Mouse (Mus musculus): ENCODE measurements around the gene Chrm5. TPM values are rescaled to one million over a fixed set of nuclear protein-coding genes. Genes with fewer than 3 reads are reported as not detected.

Chrm5 gene
- polyA plus RNA-seq, 1 experiment: not detected

- no peak for TF ChIP-seq CTCF (IDR thresholded peaks at IDR 0.05; ENCODE audit: borderline replicate concordance, insufficient read depth, low read length)
- no peak for TF ChIP-seq POLR2A (IDR thresholded peaks at IDR 0.05; ENCODE audit: low read depth, low read length)
- no peak overlapping the region for H3K27ac ChIP-seq (ENCODE audit: insufficient read depth, low read length)
- H3K4me1 ChIP-seq (ENCODE audit: control insufficient read depth, insufficient read depth, low read length): no peaks in the 10 kb centered on the region
- H3K4me3 ChIP-seq (ENCODE audit: insufficient read depth, low read length): no peak overlapping the region
Measured at GRCm38 (mm10) chr2:112482533-112483333, 2.2 kb upstream of the Chrm5 start.

GRCm38 (mm10) chr2:112481564-112481963 is 995 bp upstream of the Chrm5 start:
- Histone ChIP-seq H3K4me1 (ENCODE audit: control insufficient read depth, insufficient read depth, low read length) (no peaks in the 10 kb centered on the region), H3K27ac (ENCODE audit: insufficient read depth, low read length) (no peak overlapping the region), H3K4me3 (ENCODE audit: insufficient read depth, low read length) (no peak overlapping the region)
- TF ChIP-seq POLR2A (IDR thresholded peaks at IDR 0.05; ENCODE audit: low read depth, low read length) (no peak), CTCF (IDR thresholded peaks at IDR 0.05; ENCODE audit: borderline replicate concordance, insufficient read depth, low read length) (no peak)

- H3K4me3 ChIP-seq (ENCODE audit: insufficient read depth, low read length): no peak overlapping the region
- TF ChIP-seq POLR2A (IDR thresholded peaks at IDR 0.05; ENCODE audit: low read depth, low read length) (no peak), CTCF (IDR thresholded peaks at IDR 0.05; ENCODE audit: borderline replicate concordance, insufficient read depth, low read length) (no peak)
- H3K4me1 ChIP-seq (ENCODE audit: control insufficient read depth, insufficient read depth, low read length): no peaks in the 10 kb centered on the region
- no peak overlapping the region for H3K27ac ChIP-seq (ENCODE audit: insufficient read depth, low read length)
Measured at GRCm38 (mm10) chr2:112476554-112476953, 4.0 kb downstream of the Chrm5 start.

- no peak overlapping the region for H3K4me3 ChIP-seq (ENCODE audit: insufficient read depth, low read length)
- TF ChIP-seq CTCF (IDR thresholded peaks at IDR 0.05; ENCODE audit: borderline replicate concordance, insufficient read depth, low read length): no peak
- TF ChIP-seq POLR2A (IDR thresholded peaks at IDR 0.05; ENCODE audit: low read depth, low read length): no peak
- H3K4me1 ChIP-seq (ENCODE audit: control insufficient read depth, insufficient read depth, low read length): no peaks in the 10 kb centered on the region
- H3K27ac ChIP-seq (ENCODE audit: insufficient read depth, low read length): no peak overlapping the region
Measured at GRCm38 (mm10) chr2:112474997-112475724, 5.4 kb downstream of the Chrm5 start.

GRCm38 (mm10) chr2:112472076-112472475 is 8.5 kb downstream of the Chrm5 start:
- no peak overlapping the region for H3K4me3 ChIP-seq (ENCODE audit: insufficient read depth, low read length)

GRCm38 (mm10) chr2:112470961-112471381 is 9.6 kb downstream of the Chrm5 start:
- TF ChIP-seq CTCF (IDR thresholded peaks at IDR 0.05; ENCODE audit: borderline replicate concordance, insufficient read depth, low read length): no peak
- no peak for TF ChIP-seq POLR2A (IDR thresholded peaks at IDR 0.05; ENCODE audit: low read depth, low read length)
- no peaks in the 10 kb centered on the region for H3K4me1 ChIP-seq (ENCODE audit: control insufficient read depth, insufficient read depth, low read length)
- H3K27ac ChIP-seq (ENCODE audit: insufficient read depth, low read length): no peak overlapping the region
- H3K4me3 ChIP-seq (ENCODE audit: insufficient read depth, low read length): no peak overlapping the region

More at GRCm38 (mm10) chr2:112472076-112472475, 8.5 kb downstream of the Chrm5 start:
- Histone ChIP-seq H3K27ac (ENCODE audit: insufficient read depth, low read length) (no peak overlapping the region), H3K4me1 (ENCODE audit: control insufficient read depth, insufficient read depth, low read length) (no peaks in the 10 kb centered on the region)
- TF ChIP-seq CTCF (IDR thresholded peaks at IDR 0.05; ENCODE audit: borderline replicate concordance, insufficient read depth, low read length) (no peak), POLR2A (IDR thresholded peaks at IDR 0.05; ENCODE audit: low read depth, low read length) (no peak)

- Histone ChIP-seq H3K4me1 (ENCODE audit: control insufficient read depth, insufficient read depth, low read length) (no peaks in the 10 kb centered on the region), H3K4me3 (ENCODE audit: insufficient read depth, low read length) (no peak overlapping the region), H3K27ac (ENCODE audit: insufficient read depth, low read length) (no peak overlapping the region)
- TF ChIP-seq CTCF (IDR thresholded peaks at IDR 0.05; ENCODE audit: borderline replicate concordance, insufficient read depth, low read length) (no peak), POLR2A (IDR thresholded peaks at IDR 0.05; ENCODE audit: low read depth, low read length) (no peak)
Measured at GRCm38 (mm10) chr2:112469542-112469941, 11.0 kb downstream of the Chrm5 start.

- TF ChIP-seq CTCF (IDR thresholded peaks at IDR 0.05; ENCODE audit: borderline replicate concordance, insufficient read depth, low read length) (no peak), POLR2A (IDR thresholded peaks at IDR 0.05; ENCODE audit: low read depth, low read length) (no peak)
- Histone ChIP-seq H3K4me1 (ENCODE audit: control insufficient read depth, insufficient read depth, low read length) (no peaks in the 10 kb centered on the region), H3K4me3 (ENCODE audit: insufficient read depth, low read length) (no peak overlapping the region), H3K27ac (ENCODE audit: insufficient read depth, low read length) (no peak overlapping the region)
Measured at GRCm38 (mm10) chr2:112460557-112460956, 20.0 kb downstream of the Chrm5 start.

- Histone ChIP-seq H3K27ac (ENCODE audit: insufficient read depth, low read length) (peak within 1 kb of the TSS; percentile 62), H3K4me1 (ENCODE audit: control insufficient read depth, insufficient read depth, low read length) (no peaks in the 10 kb centered on the region), H3K4me3 (ENCODE audit: insufficient read depth, low read length) (peak within 1 kb of the TSS; percentile 97)
- no peak for TF ChIP-seq CTCF (IDR thresholded peaks at IDR 0.05; ENCODE audit: borderline replicate concordance, insufficient read depth, low read length)
- peak; percentile 96 for TF ChIP-seq POLR2A (IDR thresholded peaks at IDR 0.05; ENCODE audit: low read depth, low read length)
Measured at GRCm38 (mm10) chr2:112454862-112455564, 25.6 kb downstream of the Chrm5 start, which contains the start of gene Emc7. Emc7 (plus strand) TSS chr2:112454997.
